Comparison of ENCODE assay signal across 9 mouse cellular contexts in genomic region chr17:78603872-78604271, GRCm38 (mm10).
DNase-seq lines count a peak whose midpoint lies in the region; ATAC-seq and TF ChIP-seq lines count a peak whose summit lies in the region.
"Had no signal": no experiment of that assay in that cellular context is flagged by ENCODE, and none has a peak within 500 bp of the region (broad histone marks: within the 10 kb centered on the region; RNA-seq: fewer than 3 reads in every experiment).

No protein-coding gene starts in this region.

- H3K9ac ChIP-seq in MEL (ENCODE audit: control insufficient read depth, low read depth, low read length, poor library complexity, severe bottlenecking), result peak overlapping the region; percentile 33; the same call in 1 of the 2 replicates
- H3K9ac ChIP-seq in embryonic facial prominence, embryonic 14.5 days (ENCODE audit: low read depth, low read length), result no peak overlapping the region

- peak; percentile 85 for DNase-seq in MEL (ENCODE audit: low read depth, low spot score)
- peak; percentile 84 for DNase-seq in embryonic facial prominence, embryonic 14.5 days (ENCODE audit: low spot score)
- peak; percentile 84 for DNase-seq in heart, adult 8-10 months (ENCODE audit: low spot score)
- DNase-seq in kidney, postnatal 10 days, result peak; percentile 86
- DNase-seq in lung, adult 18-20 months, result peak; percentile 43 to 63
- DNase-seq in retina, postnatal 1 day, result peak; percentile 88
- DNase-seq in yolk sac, embryonic 10.5 days (ENCODE audit: low spot score), result peak; percentile 60

- peak; percentile 50; the same call in 1 of the 2 replicates for ATAC-seq in embryonic facial prominence, embryonic 14.5 days (ENCODE audit: low read depth)

- peak; percentile 84 for TF ChIP-seq RAD21 in MEL (IDR thresholded peaks at IDR 0.05; ENCODE audit: low read depth, low read length)

- H3K27me3 ChIP-seq in MEL (ENCODE audit: control insufficient read depth in 1 of 2, insufficient read depth in 2 of 2, low read length in 2 of 2), result no peaks in the 10 kb centered on the region
- no peaks in the 10 kb centered on the region for H3K27me3 ChIP-seq in embryonic facial prominence, embryonic 14.5 days (replicated peaks; ENCODE audit: control insufficient read depth, insufficient read depth, low read length)

- TF ChIP-seq CTCF in MEL (IDR thresholded peaks at IDR 0.05 in 2 of 3, conservative IDR thresholded peaks at IDR 0.05 in 1 of 3; ENCODE audit: control insufficient read depth in 1 of 3, insufficient read depth in 1 of 3, low read depth in 2 of 3, low read length in 3 of 3, poor library complexity in 1 of 3, severe bottlenecking in 1 of 3), result peak; percentile 73 to 90 (median 89)
- peak; percentile 48 for TF ChIP-seq CTCF in bone marrow macrophage, adult 2 months (IDR thresholded peaks at IDR 0.05; ENCODE audit: low read depth, low read length)

- WGBS in embryonic facial prominence, embryonic 14.5 days, result 23% methylated on average over 8 of the region's 8 CpGs

- no peak overlapping the region for H3K27ac ChIP-seq in MEL (ENCODE audit: control insufficient read depth, low read depth, low read length)
- no peak overlapping the region for H3K27ac ChIP-seq in bone marrow macrophage, adult 2 months (ENCODE audit: insufficient read depth, low read depth, low read length)
- no peak overlapping the region for H3K27ac ChIP-seq in embryonic facial prominence, embryonic 14.5 days (replicated peaks; ENCODE audit: low read depth, low read length)
- H3K27ac ChIP-seq: macrophage had no signal

- peaks cover 0 to 5% of the 10 kb centered on the region in 2 experiments; a peak in 2 of 4 replicates for H3K36me3 ChIP-seq in MEL (ENCODE audit: control insufficient read depth in 1 of 2, insufficient read depth in 2 of 2, low read length in 2 of 2)
- H3K36me3 ChIP-seq in embryonic facial prominence, embryonic 14.5 days (ENCODE audit: control insufficient read depth, insufficient read depth, low read length), result no peaks in the 10 kb centered on the region

- H3K4me1 ChIP-seq in MEL (ENCODE audit: control insufficient read depth in 1 of 2, insufficient read depth in 2 of 2, low read length in 2 of 2), result peaks cover 0 to 8% of the 10 kb centered on the region in 2 experiments; a peak in 3 of 4 replicates
- H3K4me1 ChIP-seq in bone marrow macrophage, adult 2 months (ENCODE audit: control insufficient read depth, insufficient read depth, low read length), result no peaks in the 10 kb centered on the region
- no peaks in the 10 kb centered on the region for H3K4me1 ChIP-seq in embryonic facial prominence, embryonic 14.5 days (ENCODE audit: control insufficient read depth, insufficient read depth, low read length)

- TF ChIP-seq POLR2A in MEL (IDR thresholded peaks at IDR 0.05; ENCODE audit: control insufficient read depth in 1 of 2, insufficient read depth in 1 of 2, low read depth in 1 of 2, low read length in 2 of 2, poor library complexity in 1 of 2), result no peak
- TF ChIP-seq POLR2A in bone marrow macrophage, adult 2 months (IDR thresholded peaks at IDR 0.05; ENCODE audit: borderline replicate concordance, low read depth, low read length), result no peak

- TF ChIP-seq EP300 in MEL (IDR thresholded peaks at IDR 0.05; ENCODE audit: low read depth in 1 of 2, low read length in 2 of 2), result no peak

- no peak overlapping the region for H3K4me2 ChIP-seq in embryonic facial prominence, embryonic 14.5 days (ENCODE audit: low read depth, low read length)

- H3K9me3 ChIP-seq in MEL (replicated peaks; ENCODE audit: insufficient read depth, low read length), result no peaks in the 10 kb centered on the region
- no peaks in the 10 kb centered on the region for H3K9me3 ChIP-seq in embryonic facial prominence, embryonic 14.5 days (ENCODE audit: control insufficient read depth, low read length)

- peak overlapping the region; percentile 31 to 49 for H3K4me3 ChIP-seq in MEL (ENCODE audit: control insufficient read depth in 1 of 2, insufficient read depth in 1 of 2, low read depth in 2 of 2, low read length in 2 of 2)
- no peak overlapping the region for H3K4me3 ChIP-seq in bone marrow macrophage, adult 2 months (ENCODE audit: insufficient read depth, low read length)
- H3K4me3 ChIP-seq in embryonic facial prominence, embryonic 14.5 days (ENCODE audit: low read depth, low read length), result no peak overlapping the region

- no peaks in the 10 kb centered on the region for H3K79me2 ChIP-seq in MEL (ENCODE audit: control insufficient read depth, insufficient read depth, low read length, poor library complexity)

TF ChIP-seq in MEL, 35 proteins besides CTCF, POLR2A, EP300 and RAD21:
- TF ChIP-seq ETS1 (IDR thresholded peaks at IDR 0.05; ENCODE audit: low read depth, low read length) (no peak), GATA1 (IDR thresholded peaks at IDR 0.05; ENCODE audit: low read depth, low read length) (no peak), MAZ (IDR thresholded peaks at IDR 0.05; ENCODE audit: low read depth, low read length) (no peak), SIN3A (IDR thresholded peaks at IDR 0.05; ENCODE audit: low read length) (no peak), RCOR1 (IDR thresholded peaks at IDR 0.05; ENCODE audit: low read depth, low read length) (no peak), MAFK (IDR thresholded peaks at IDR 0.05; ENCODE audit: borderline replicate concordance, low read depth, low read length) (no peak), POLR2AphosphoS5 (IDR thresholded peaks at IDR 0.05; ENCODE audit: borderline replicate concordance, low read depth, low read length) (no peak), MYB (IDR thresholded peaks at IDR 0.05; ENCODE audit: low read depth, low read length) (no peak), USF1 (IDR thresholded peaks at IDR 0.05; ENCODE audit: low read depth, low read length) (no peak), NRF1 (IDR thresholded peaks at IDR 0.05; ENCODE audit: insufficient read depth, low read depth, low read length, poor library complexity, severe bottlenecking) (no peak), TCF12 (IDR thresholded peaks at IDR 0.05; ENCODE audit: low read depth, low read length) (no peak), CHD2 (IDR thresholded peaks at IDR 0.05; ENCODE audit: low read length) (no peak), NELFE (IDR thresholded peaks at IDR 0.05; ENCODE audit: low read depth, low read length) (no peak), HCFC1 (IDR thresholded peaks at IDR 0.05; ENCODE audit: low read depth, low read length) (0 out of 2 replicates have a peak, but pooled peaks have one; percentile 25), TBP (IDR thresholded peaks at IDR 0.05; ENCODE audit: low read depth, low read length) (no peak), ZMIZ1 (IDR thresholded peaks at IDR 0.05; ENCODE audit: low read depth, low read length) (no peak), GABPA (IDR thresholded peaks at IDR 0.05; ENCODE audit: low read depth, low read length) (no peak), MAX (IDR thresholded peaks at IDR 0.05; ENCODE audit: low read length) (peak; percentile 25; the same call in 1 of the 2 replicates), POLR2AphosphoS2 (IDR thresholded peaks at IDR 0.05; ENCODE audit: low read length) (no peak), E2F4 (IDR thresholded peaks at IDR 0.05; ENCODE audit: borderline replicate concordance, low read depth, low read length) (no peak), MYC (IDR thresholded peaks at IDR 0.05; ENCODE audit: low read depth, low read length) (no peak), ZC3H11A (IDR thresholded peaks at IDR 0.05; ENCODE audit: low read depth, low read length) (peak; percentile 72), CHD1 (IDR thresholded peaks at IDR 0.05; ENCODE audit: low read depth, low read length) (no peak), MXI1 (IDR thresholded peaks at IDR 0.05; ENCODE audit: low read depth, low read length) (no peak), SMC3 (IDR thresholded peaks at IDR 0.05; ENCODE audit: low read depth, low read length) (peak; percentile 77), ELF1 (IDR thresholded peaks at IDR 0.05; ENCODE audit: low read depth, low read length) (no peak)

Comparison
In these comparisons a context has a peak if more than half of its experiments do, and no peak if none do; other contexts are left out.
1. H3K4me3 ChIP-seq: peak in MEL (2 of 2); none in bone marrow macrophage, adult 2 months (single experiment) and embryonic facial prominence, embryonic 14.5 days (single experiment).
2. Peak in every context shown above with its lines, with median percentiles within 50 percentile points of each other: DNase-seq.